Mouse (Mus musculus) adrenal gland, postnatal 4 days (tissue): Measurements from ENCODE around the gene 1700015F17Rik. TPM values are rescaled to one million over a fixed set of nuclear protein-coding genes. Genes with fewer than 3 reads are reported as not detected.

Experiments
- DNase-seq, 2 experiments: peaks; one replicate each; pipeline ENCODE4 v3.0.0; 2021 to 2022; ENCODE audit warnings: low spot score in 2 of 2, mixed read lengths in 2 of 2
- total RNA-seq, 2 experiments: library from RNA; stranded (reverse); gene quantifications; 2 replicates each; pipeline ENCODE4 v1.2.3; 2021

1700015F17Rik gene
- total RNA-seq, 2 experiments from 2014 or later = not detected

DNA sequence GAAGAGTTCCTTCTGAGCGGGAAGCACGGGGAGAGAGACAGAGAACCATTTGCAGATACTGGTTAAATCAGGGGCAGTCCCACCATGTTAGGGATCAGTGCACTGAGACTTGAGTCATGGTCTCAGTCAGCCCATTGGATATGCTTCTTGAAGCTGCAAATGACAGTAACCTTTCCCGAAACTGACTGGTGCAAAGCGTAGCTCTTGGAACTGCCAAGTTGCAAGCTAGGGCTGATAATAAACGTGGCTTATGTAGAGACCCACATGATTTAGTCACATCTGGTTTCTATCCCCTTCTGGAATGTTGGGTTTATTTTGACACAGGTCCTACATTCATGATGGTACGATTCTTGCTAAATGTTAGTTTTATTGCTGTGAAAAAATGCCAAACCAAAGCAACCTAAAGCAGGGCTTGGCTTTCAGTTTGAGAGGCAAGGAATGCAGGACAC lies 55.2 kb downstream of the 1700015F17Rik start:
- DNase-seq = no peak

DNA sequence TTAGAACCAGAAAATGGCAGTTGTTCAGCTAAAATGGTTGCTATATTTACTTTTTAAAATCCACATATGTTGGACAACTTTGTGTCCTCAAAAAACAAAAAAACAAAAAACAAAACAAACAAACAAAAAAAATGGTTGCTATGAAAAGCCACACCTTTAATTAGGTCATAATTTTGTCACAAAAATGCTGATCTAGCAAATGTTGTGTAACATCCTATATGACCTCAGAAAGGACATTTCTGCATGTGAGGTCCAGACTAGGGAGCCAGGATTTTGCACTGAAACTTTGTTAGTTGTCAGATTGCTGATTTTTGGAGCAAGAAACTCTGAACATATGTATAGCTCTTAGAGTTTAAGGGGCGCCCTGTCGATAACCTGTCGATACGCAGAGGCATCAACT lies 55.9 kb downstream of the 1700015F17Rik start:
- DNase-seq = no peak

DNA sequence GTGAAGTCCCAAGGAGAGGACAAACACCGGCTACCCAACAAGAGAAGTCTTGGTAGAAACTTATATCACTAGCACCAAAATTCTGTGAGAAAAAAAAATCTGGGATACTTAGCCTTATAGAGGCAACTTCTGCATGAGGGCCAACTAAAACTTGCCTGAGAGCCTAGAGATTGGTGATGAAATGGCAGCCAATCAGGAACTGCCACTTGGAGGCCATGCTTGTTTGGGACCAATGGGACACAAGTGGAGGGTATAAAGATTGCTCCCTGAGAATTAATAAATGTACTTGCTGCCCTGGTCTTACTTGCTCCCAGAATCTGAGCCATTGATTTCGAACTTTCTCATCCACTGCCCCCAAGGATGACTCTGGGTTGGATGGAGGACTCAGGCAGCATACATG lies 57.5 kb downstream of the 1700015F17Rik start:
- DNase-seq = no peak

DNA sequence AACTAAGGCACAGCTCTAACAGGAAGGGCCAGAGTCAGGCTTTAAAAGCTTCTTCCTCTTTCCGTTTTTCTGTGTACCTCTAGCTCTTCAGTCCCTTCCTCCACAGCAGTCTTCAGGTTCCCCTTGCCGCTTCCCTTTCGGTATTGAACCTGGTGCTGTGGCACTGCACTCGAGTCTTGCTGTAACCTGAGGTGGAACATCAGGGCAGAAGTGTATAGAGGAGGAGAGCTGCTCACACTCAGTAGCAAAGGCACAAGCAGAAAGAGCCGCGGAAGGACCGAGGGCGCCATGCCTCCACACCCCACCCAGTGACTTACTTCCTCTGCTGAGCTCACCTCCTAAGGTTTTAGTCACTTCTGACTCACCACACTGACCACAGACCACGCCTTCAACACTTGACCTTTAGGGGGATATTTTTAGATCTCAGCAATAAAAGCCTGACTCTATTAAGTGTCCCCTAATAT lies 58.9 kb downstream of the 1700015F17Rik start, which contains the start of gene Cdk14:
TSS of gene Cdk14 (minus strand) at position 321 of the 464 bp plus-strand sequence.
- DNase-seq = no peak

DNA sequence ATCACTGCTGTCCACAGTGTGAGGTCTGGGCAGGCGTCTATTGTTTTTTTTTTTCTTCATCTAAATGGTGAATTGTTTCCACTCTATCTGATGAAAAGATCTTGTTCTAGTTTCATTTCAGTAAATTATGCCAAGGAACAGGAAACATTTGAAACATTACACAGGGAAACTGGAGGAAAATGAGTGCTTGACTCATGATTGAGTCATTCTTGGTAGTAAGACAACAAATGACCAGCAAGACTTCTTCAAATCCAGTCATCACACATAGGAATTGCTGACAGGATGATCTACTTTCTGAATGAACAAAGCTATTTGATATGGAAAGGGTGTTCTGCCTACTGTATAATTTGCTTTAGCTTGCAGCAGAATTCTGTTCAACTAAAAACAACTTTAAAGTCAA lies 59.7 kb downstream of the 1700015F17Rik start:
- no peak for DNase-seq

DNA sequence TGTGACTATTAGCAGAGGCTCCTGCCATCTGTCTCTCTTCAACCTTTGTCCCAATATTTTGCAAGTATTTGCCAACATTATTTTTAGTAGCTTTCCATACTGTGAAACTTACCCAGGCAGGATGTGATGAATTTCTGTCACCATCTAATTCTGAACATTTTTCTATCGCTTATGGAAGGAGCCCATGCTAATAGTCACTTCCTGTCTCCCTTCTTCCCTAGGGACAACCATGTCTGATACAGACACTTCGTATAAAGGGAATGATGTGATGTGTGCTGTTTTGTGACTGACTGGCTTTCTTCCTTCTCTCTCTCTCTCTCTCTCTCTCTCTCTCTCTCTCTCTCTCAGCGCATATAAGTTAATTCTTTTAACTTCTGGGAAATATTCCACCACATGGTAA lies 64.1 kb downstream of the 1700015F17Rik start:
- no peak for DNase-seq

DNA sequence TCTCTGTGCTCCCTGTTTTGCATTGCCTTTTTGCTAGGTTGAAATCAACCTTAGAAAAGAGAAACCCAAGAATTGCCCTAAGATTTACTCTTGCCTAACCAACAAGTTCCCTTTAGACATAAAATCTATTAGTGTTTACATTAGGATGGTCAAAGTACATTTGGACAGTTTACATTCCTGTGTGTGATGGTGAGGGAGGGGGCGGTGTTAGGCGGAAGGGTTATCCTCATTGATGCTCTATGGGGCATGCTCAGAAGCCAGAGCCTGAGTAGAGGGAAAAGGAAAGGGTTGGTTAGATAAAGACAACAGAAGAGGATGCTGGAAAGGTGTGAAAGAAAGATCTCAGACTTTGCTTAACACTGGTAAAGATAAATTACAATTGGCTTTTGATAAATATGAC lies 67.1 kb downstream of the 1700015F17Rik start:
- no peak for DNase-seq

DNA sequence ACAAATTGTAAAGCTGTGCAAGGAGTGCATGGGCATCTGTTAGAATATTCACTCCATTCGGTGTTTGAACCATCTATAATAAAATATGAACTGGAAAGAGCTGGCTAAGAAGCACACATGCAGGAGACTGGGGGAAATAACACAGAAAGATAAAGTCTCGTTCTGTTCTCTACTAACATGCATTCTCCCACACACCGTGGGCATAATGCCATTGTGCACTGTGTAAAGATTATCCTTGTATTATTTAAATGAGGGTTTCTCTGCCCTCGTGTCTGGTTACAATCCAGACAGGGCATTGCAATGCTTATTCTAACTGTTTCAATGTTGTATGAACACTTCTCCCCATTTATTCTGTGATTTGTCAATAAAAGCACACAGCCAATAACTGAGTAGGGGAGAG lies 77.0 kb downstream of the 1700015F17Rik start:
- DNase-seq = no peak

DNA sequence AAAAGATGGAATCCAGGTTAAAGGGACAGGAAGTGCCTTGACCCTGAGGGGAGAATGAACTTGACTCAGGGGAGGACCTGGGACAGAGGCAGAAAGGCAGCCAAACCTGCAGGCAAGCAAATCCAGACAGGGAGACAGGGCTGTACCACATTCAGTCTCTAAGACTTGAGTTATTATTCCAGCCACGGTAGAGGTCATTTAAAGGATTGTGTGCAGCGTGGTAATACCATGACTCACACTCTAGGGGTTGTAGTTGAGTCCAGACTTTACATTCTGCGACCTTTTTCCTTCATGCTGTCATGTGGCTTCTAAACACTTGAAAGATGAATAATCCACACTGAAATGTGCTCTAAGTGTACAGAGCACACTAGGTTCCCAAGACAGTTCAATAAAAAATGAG lies 86.2 kb downstream of the 1700015F17Rik start:
- DNase-seq = no peak

Other genes starting within 250 kb of the 1700015F17Rik start
- 10 to 100 TPM; 21.2 to 26.0 TPM for gene Cdk14, start 58.8 kb downstream of the 1700015F17Rik start, total RNA-seq
- gene Cldn12, start 35.8 kb upstream of the 1700015F17Rik start, total RNA-seq = 10 to 100 TPM; 21.3 to 23.6 TPM
- gene Gtpbp10, start 80.4 kb upstream of the 1700015F17Rik start, total RNA-seq = 10 to 100 TPM; 22.8 to 23.8 TPM
- gene Gm8773, start 94.7 kb upstream of the 1700015F17Rik start, total RNA-seq = under 1 TPM in 1 of 2 experiments, not detected in 1; 0.39 TPM
- gene Cfap69, start 185.1 kb upstream of the 1700015F17Rik start, total RNA-seq = 1 to 10 TPM; 6.0 to 7.3 TPM
- 10 to 100 TPM; 21.2 to 26.7 TPM for gene Steap2, start 215.4 kb upstream of the 1700015F17Rik start, total RNA-seq